ENCODE assay signal across 13 mouse cellular contexts in genomic region chr2:15146986-15147385, GRCm38 (mm10).
"Had no signal": no experiment of that assay in that cellular context is flagged by ENCODE, and none has a peak within 500 bp of the region (broad histone marks: within the 10 kb centered on the region; RNA-seq: fewer than 3 reads in every experiment).

No protein-coding gene starts in this region.

- H3K27ac ChIP-seq: hindbrain, embryonic 14.5 days; hindbrain, postnatal 0 days; layer of hippocampus, adult 2 months; left cerebral cortex, adult 2 months; liver, embryonic 14.5 days had no signal

- H3K9ac ChIP-seq: hindbrain, embryonic 14.5 days; liver, embryonic 14.5 days; lung, embryonic 14.5 days had no signal

- H3K4me2 ChIP-seq: hindbrain, embryonic 14.5 days; lung, embryonic 14.5 days; midbrain, embryonic 11.5 days had no signal

- DNase-seq: kidney, postnatal 14 days; layer of hippocampus, postnatal 36 days; lung, embryonic 14.5 days; lung, postnatal 10 days; midbrain, embryonic 14.5 days; thymus, postnatal 25 days had no signal

- ATAC-seq: hindbrain, postnatal 0 days; inflammation-experienced regulatory T-cells, adult 6 months had no signal

- H3K4me3 ChIP-seq: layer of hippocampus, adult 2 months; left cerebral cortex, adult 2 months had no signal
